Mouse (Mus musculus) urinary bladder, postnatal 14 days (tissue): ENCODE results near the gene Sgo2a.
"Not testable (repeated sequence)": the region's sequence is repeated elsewhere in the genome, so short reads cannot be mapped to it uniquely, and the experiment has no call there.

Experiments
- DNase-seq: peaks from one replicate; pipeline ENCODE4 v3.0.0; 2021; ENCODE audit warnings: low spot score

Sgo2a gene

GRCm38 (mm10) chr1:58031160-58031769 lies 35.5 kb downstream of the Sgo2a start:
- peak; percentile 65 for DNase-seq

DNA sequence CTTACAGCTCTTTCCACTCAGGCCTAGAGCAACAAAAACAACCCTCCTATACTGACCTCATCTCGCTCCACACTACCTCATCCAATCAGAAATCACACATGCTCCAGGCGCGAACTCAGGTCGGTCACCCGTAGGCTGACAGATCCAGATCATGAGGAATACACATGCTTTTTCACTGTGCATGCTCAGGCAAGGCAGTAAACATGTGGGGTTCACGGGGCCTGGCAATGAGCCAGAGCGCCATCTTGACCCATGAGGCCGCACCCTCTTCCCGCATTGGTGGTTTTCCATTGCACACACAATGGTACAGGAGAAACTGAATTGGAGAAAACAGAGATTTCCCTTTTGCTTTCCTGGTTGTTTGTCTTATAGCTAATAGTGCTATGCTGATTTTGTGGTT lies 41.5 kb downstream of the Sgo2a start:
- DNase-seq = not testable (repeated sequence)

- DNase-seq = no peak
Observed at GRCm38 (mm10) chr1:58045076-58045475, 49.3 kb downstream of the Sgo2a start.

DNA sequence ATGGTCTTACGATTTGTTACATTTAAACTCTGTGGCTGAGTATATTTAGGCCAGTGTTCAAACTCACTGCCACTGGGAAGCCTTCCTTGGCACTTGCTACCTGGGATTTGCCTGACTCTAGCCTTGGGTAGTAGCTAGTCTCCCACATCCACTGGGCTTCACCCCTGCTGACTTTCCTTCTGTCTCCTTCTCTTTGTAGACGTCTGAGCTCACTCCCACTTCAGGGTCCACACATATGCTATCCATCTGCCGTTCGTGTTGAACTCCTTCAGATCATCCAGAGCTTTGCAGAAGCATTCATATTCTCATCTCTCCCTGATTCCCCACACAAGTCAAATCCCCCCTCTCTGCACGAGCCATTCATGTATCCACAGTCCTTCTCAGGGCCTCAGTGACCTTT lies 49.8 kb downstream of the Sgo2a start:
- no peak for DNase-seq

DNA sequence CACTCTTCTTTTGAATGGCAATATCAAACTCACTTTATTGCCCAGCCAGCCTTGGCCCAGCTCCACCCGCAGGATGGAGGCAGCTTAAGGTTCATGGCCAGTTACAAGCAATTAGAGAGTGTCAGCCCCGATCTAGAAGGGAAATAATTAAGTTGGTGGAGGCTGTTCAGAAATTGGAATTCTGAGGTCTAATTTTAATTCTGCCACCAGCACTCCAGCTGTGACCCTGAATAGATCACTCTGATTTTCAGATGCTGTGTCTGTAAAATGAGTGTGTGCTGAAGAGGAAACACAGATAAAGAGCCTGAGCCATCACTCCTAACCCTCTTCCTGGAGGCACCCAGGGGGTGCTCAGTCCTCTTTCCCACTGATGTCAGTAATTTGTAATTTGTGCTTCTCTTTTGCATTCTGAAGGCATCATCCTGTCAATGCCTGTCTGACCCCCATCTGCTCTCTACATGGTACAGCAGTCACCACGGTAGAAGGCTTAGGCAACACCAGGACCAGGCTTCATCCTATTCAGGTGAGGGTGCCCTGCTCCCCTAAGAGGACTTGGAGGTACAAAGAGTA lies 51.0 kb downstream of the Sgo2a start:
- DNase-seq = no peak

DNA sequence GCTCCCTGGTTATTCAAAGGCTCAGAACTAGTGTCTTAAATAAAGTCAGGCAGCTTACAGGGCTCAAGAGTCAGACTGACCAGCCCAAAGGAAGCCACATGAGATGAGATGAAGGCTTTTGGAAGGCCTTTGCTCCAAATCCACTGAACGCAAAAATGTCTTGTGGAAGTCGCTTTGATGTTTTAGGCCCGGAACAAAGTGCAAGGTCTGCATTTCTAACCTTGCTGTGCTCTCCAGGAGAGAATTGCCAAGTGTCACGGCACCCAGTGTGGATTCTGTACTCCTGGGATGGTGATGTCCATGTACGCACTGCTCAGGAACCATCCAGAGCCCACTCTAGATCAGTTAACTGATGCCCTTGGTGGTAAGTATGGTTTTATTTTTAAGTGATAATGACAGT lies 53.4 kb downstream of the Sgo2a start:
- DNase-seq = no peak

- DNase-seq = no peak
Observed at GRCm38 (mm10) chr1:58055598-58055997, 59.8 kb downstream of the Sgo2a start.

DNA sequence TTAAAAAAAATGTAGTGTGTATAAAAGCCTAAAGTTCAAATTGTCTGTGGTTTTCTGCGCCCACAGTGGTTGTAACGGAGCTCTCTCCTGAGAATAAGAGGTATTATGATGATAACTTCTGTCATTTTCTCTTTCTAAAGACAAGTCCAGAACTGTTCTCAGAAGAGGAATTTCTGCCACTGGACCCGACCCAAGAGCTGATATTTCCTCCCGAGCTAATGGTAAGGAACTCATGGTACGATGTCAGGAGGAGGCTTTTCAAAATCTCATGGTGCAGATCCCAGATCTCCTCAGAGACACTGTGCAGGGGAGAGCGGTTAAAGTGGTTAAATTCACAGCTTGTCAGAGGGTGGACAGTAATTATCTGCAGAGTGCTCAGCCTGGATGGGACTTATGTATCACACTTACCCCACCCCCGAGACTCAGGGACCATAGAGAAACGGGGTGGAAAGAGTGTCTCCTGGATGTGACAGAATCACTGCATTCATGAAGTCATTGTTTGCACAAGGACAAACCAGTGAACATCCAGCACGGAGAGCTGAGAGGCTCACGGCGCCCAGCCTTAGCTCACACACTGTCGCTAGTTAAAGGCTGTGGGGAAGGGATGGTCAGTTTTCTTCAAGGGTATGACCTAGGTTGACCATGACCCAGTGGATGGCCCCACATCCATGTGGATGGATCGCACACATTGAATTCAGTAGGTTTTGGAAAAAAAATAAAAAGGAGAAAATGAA lies 60.5 kb downstream of the Sgo2a start:
- DNase-seq = no peak

- DNase-seq = no peak
Observed at GRCm38 (mm10) chr1:58056939-58057338, 61.2 kb downstream of the Sgo2a start.

- DNase-seq = no peak
Observed at GRCm38 (mm10) chr1:58058846-58059245, 63.1 kb downstream of the Sgo2a start.

DNA sequence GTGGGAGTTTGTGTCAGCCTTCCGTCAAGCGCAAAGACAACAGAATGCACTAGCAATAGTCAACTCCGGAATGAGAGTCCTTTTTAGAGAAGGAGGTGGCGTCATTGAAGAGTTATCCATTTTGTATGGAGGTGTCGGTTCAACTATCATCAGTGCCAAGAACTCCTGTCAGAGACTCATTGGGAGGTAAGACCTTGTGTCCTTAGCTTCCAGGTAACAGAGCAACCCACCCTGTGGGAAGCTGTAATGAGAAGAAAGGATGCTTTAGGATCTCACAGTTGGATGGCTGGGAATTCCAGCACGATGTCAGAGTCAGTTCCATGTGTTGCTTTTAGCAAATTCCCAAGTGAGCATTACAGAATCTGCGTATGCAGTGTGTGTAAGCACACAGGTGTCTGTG lies 66.4 kb downstream of the Sgo2a start:
- no peak for DNase-seq

DNA sequence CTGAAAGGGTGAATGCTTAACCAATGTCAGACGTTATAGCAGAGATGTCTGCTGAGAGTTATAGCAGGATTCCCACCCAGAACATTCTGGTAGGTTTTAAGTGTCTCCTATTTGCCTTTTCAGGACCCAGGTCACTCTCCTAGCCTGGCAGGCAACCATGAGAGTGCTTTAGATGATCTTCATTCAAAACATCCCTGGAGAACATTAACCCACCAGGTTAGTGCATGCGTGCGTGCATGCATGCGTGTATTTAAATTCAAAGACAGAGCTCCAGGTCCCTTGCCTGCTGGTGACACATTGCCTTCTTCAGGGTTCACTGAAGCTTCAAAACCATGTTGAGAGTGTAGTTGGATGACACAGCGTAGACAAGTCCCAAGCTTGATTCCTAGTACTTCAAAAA lies 69.4 kb downstream of the Sgo2a start:
- no peak for DNase-seq

GRCm38 (mm10) chr1:58065606-58066005 lies 69.8 kb downstream of the Sgo2a start:
- no peak for DNase-seq

- DNase-seq = no peak
Observed at GRCm38 (mm10) chr1:58069181-58069580, 73.4 kb downstream of the Sgo2a start.

- DNase-seq = no peak
Observed at GRCm38 (mm10) chr1:58070091-58070490, 74.3 kb downstream of the Sgo2a start.

GRCm38 (mm10) chr1:58071006-58071405 lies 75.2 kb downstream of the Sgo2a start:
- DNase-seq = no peak

GRCm38 (mm10) chr1:58071509-58071908 lies 75.7 kb downstream of the Sgo2a start:
- no peak for DNase-seq

DNA sequence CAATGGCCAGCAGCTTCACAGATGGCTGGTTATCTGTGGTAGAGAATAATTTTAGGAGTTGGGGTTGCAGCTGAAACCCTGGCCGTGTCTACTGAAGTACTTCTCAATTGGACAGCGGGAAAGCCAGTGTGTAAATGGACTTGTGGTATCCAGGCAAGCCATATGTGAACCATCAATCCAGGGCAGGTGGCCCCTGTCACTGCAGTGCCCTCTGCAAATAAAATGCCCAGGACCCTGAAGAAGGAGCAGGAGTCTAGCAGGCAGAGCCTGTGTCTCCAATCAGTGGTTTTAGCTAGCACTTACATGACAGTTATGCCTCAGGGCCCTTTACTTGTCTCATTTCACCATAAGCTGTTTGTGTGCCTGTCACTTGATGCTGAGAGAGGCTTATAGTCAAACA lies 76.6 kb downstream of the Sgo2a start:
- no peak for DNase-seq

- DNase-seq = no peak
Observed at GRCm38 (mm10) chr1:58072991-58073730, 77.4 kb downstream of the Sgo2a start.

DNA sequence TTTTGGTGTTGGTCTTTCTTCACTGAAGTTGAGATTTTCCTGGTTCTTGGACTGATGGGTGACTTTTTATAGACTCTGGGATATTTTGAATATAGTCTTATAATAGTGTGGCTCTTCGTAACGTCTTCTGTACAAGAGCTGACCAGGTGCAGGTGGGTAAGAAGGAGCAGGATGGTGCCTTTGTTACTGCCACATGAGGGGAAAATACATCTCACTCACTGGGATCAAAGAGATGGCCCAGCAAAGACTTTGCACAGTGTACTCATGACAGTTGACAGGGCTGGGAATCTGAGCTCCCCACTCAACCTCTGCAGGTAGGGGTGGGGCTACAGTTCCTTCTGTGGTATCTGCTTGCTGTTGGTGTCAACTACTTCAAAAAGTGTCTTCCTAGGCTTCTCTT lies 78.5 kb downstream of the Sgo2a start:
- DNase-seq = no peak
